Mouse (Mus musculus): ENCODE measurements around the gene Dhrs3. TPM values are rescaled to one million over a fixed set of nuclear protein-coding genes. Genes with fewer than 3 reads are reported as not detected.

Gene Dhrs3
- total RNA-seq, 2 experiments from 2014 or later = 33.3 to 44.8 TPM

GRCm38 (mm10) chr4:144974458-144974857, 81.8 kb downstream of the Dhrs3 start:
- DNase-seq = no peak

GRCm38 (mm10) chr4:144975505-144975904, 82.9 kb downstream of the Dhrs3 start:
- no peak for DNase-seq

GRCm38 (mm10) chr4:144977057-144977456, 84.4 kb downstream of the Dhrs3 start:
- DNase-seq = no peak

Other genes starting within 250 kb of the Dhrs3 start
- gene Gm436, start 206.5 kb upstream of the Dhrs3 start, total RNA-seq (2021) = not detected
- gene Gm13178, start 171.4 kb upstream of the Dhrs3 start, total RNA-seq (2021) = not detected
- not detected for gene Gm438, start 106.2 kb upstream of the Dhrs3 start, total RNA-seq (2021)

All from gastrocnemius, postnatal 25 days (tissue).